ENCODE assay signal across 18 mouse cellular contexts in the genomic region with DNA sequence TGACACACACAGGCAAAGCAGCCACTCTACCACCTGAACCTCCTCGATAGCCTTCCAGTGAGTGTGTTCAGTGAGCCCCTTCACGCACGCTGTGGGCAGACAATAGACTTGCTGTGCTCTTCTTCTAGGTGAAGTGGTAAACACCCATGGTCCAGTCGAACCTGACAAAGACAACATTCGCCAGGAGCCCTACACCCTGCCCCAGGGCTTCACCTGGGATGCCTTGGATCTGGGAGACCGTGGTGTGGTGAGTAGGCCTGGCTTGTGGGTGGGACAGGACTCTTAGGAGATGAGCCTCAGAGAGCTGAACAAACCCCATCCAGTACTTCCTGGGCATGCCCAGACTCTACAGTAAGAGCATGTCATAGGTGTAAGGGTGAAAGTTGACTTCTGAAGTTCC. TPM values are rescaled to one million over a fixed set of nuclear protein-coding genes. Genes with fewer than 3 reads are reported as not detected.
DNase-seq lines count a peak whose midpoint lies in the region; ATAC-seq and TF ChIP-seq lines count a peak whose summit lies in the region.
"Had no signal": no experiment of that assay in that cellular context is flagged by ENCODE, and none has a peak within 500 bp of the region (broad histone marks: within the 10 kb centered on the region; RNA-seq: fewer than 3 reads in every experiment).

No protein-coding gene starts in this region.

- H3K4me2 ChIP-seq in hindbrain, postnatal 0 days (ENCODE audit: low read depth, low read length): no peak overlapping the region
- no peak overlapping the region for H3K4me2 ChIP-seq in hindbrain, embryonic 12.5 days (replicated peaks)
- H3K4me2 ChIP-seq in midbrain, embryonic 13.5 days (replicated peaks): no peak overlapping the region
- H3K4me2 ChIP-seq: forebrain, embryonic 12.5 days; hindbrain, embryonic 14.5 days; kidney, embryonic 15.5 days; liver, embryonic 11.5 days; lung, embryonic 14.5 days had no signal

- peak overlapping the region; percentile 26; the same call in 1 of the 2 replicates for H3K27ac ChIP-seq in hindbrain, postnatal 0 days
- H3K27ac ChIP-seq in hindbrain, embryonic 12.5 days: no peak overlapping the region
- peak overlapping the region; percentile 59 for H3K27ac ChIP-seq in bone marrow macrophage, adult 2 months (ENCODE audit: insufficient read depth, low read depth, low read length)
- H3K27ac ChIP-seq in olfactory bulb, adult 2 months (ENCODE audit: insufficient read depth, low read depth, low read length): peak overlapping the region; percentile 89
- no peak overlapping the region for H3K27ac ChIP-seq in midbrain, embryonic 13.5 days
- H3K27ac ChIP-seq: forebrain, embryonic 12.5 days; hindbrain, embryonic 14.5 days; limb, embryonic 10.5 days had no signal

- no peaks in the 10 kb centered on the region for H3K27me3 ChIP-seq in hindbrain, postnatal 0 days (ENCODE audit: insufficient read depth, low read length)
- H3K27me3 ChIP-seq in hindbrain, embryonic 12.5 days: no peaks in the 10 kb centered on the region
- no peaks in the 10 kb centered on the region for H3K27me3 ChIP-seq in midbrain, embryonic 13.5 days
- H3K27me3 ChIP-seq: forebrain, embryonic 12.5 days; kidney, embryonic 15.5 days; Patski had no signal

- no peaks in the 10 kb centered on the region for H3K9me3 ChIP-seq in hindbrain, postnatal 0 days (ENCODE audit: low read length)
- H3K9me3 ChIP-seq in hindbrain, embryonic 12.5 days (replicated peaks): no peaks in the 10 kb centered on the region
- no peaks in the 10 kb centered on the region for H3K9me3 ChIP-seq in midbrain, embryonic 13.5 days
- H3K9me3 ChIP-seq: forebrain, embryonic 12.5 days; kidney, embryonic 15.5 days; limb, embryonic 10.5 days had no signal

- H3K4me3 ChIP-seq in hindbrain, postnatal 0 days (ENCODE audit: low read length): no peak overlapping the region
- no peak overlapping the region for H3K4me3 ChIP-seq in hindbrain, embryonic 12.5 days
- no peak overlapping the region for H3K4me3 ChIP-seq in bone marrow macrophage, adult 2 months (ENCODE audit: insufficient read depth, low read length)
- no peak overlapping the region for H3K4me3 ChIP-seq in olfactory bulb, adult 2 months (ENCODE audit: insufficient read depth, low read depth, low read length)
- H3K4me3 ChIP-seq in midbrain, embryonic 13.5 days (replicated peaks): no peak overlapping the region
- H3K4me3 ChIP-seq: forebrain, embryonic 12.5 days; kidney, embryonic 15.5 days; limb, embryonic 10.5 days had no signal

- DNase-seq in heart, adult 11 months: peak; percentile 93
- DNase-seq in heart, postnatal 36 days: no peak
- no peak for DNase-seq in hindbrain, postnatal 0 days (ENCODE audit: low spot score)
- DNase-seq: cerebellum, adult 8-10 months; thymus, postnatal 14 days had no signal

- peaks cover 45% of the 10 kb centered on the region for H3K36me3 ChIP-seq in hindbrain, postnatal 0 days (ENCODE audit: insufficient read depth, low read length)
- peaks cover 66% of the 10 kb centered on the region for H3K36me3 ChIP-seq in hindbrain, embryonic 12.5 days
- H3K36me3 ChIP-seq in midbrain, embryonic 13.5 days: peaks cover 64% of the 10 kb centered on the region

- ATAC-seq in hindbrain, postnatal 0 days: no peak
- ATAC-seq in hindbrain, embryonic 12.5 days (ENCODE audit: low FRiP score): no peak
- no peak for ATAC-seq in midbrain, embryonic 13.5 days
- ATAC-seq: activated CD4-positive, CD25-positive, alpha-beta regulatory T cell, adult 4 months; midbrain, embryonic 16.5 days had no signal

- no peak overlapping the region for H3K9ac ChIP-seq in hindbrain, postnatal 0 days (replicated peaks; ENCODE audit: low read length)
- H3K9ac ChIP-seq in hindbrain, embryonic 12.5 days: no peak overlapping the region
- H3K9ac ChIP-seq in midbrain, embryonic 13.5 days (replicated peaks): no peak overlapping the region
- H3K9ac ChIP-seq: forebrain, embryonic 12.5 days; hindbrain, embryonic 14.5 days; kidney, embryonic 15.5 days; lung, embryonic 14.5 days had no signal

- TF ChIP-seq CTCF in hindbrain, postnatal 0 days (IDR thresholded peaks at IDR 0.05; ENCODE audit: low read depth): no peak
- TF ChIP-seq CTCF in bone marrow macrophage, adult 2 months (IDR thresholded peaks at IDR 0.05; ENCODE audit: low read depth, low read length): no peak
- no peak for TF ChIP-seq CTCF in olfactory bulb, adult 2 months (IDR thresholded peaks at IDR 0.05; ENCODE audit: insufficient read depth, low read depth, low read length)

- intact Hi-C loops in heart, postnatal 36 days (cut with DNase I): loop anchor here (2.0 kb wide), 1 partner anchor 151 kb away; a partner anchor contains a TSS

- no peaks in the 10 kb centered on the region for H3K4me1 ChIP-seq in hindbrain, postnatal 0 days (ENCODE audit: insufficient read depth, low read length)
- H3K4me1 ChIP-seq in hindbrain, embryonic 12.5 days: no peaks in the 10 kb centered on the region
- H3K4me1 ChIP-seq in bone marrow macrophage, adult 2 months (ENCODE audit: control insufficient read depth, insufficient read depth, low read length): peaks cover 35% of the 10 kb centered on the region
- H3K4me1 ChIP-seq in olfactory bulb, adult 2 months (ENCODE audit: control insufficient read depth, insufficient read depth, low read length): peaks cover 22% of the 10 kb centered on the region
- no peaks in the 10 kb centered on the region for H3K4me1 ChIP-seq in midbrain, embryonic 13.5 days (replicated peaks)
- H3K4me1 ChIP-seq: forebrain, embryonic 12.5 days; kidney, embryonic 15.5 days; limb, embryonic 10.5 days had no signal

- WGBS in hindbrain, postnatal 0 days: 94% methylated on average over 6 of the region's 6 CpGs
- 92% methylated on average over 6 of the region's 6 CpGs for WGBS in hindbrain, embryonic 12.5 days
- WGBS in olfactory bulb, adult 2 months: 81% methylated on average over 6 of the region's 6 CpGs
- 92% methylated on average over 6 of the region's 6 CpGs for WGBS in midbrain, embryonic 13.5 days

- no peak for TF ChIP-seq POLR2A in bone marrow macrophage, adult 2 months (IDR thresholded peaks at IDR 0.05; ENCODE audit: borderline replicate concordance, low read depth, low read length)
- TF ChIP-seq POLR2A in olfactory bulb, adult 2 months (IDR thresholded peaks at IDR 0.05; ENCODE audit: insufficient read depth, low read depth, low read length): no peak

RNA-seq across cellular contexts. Expression of a gene that starts 23.9 kb away (rescaled TPM):
- 10 to 100 TPM; 70.4 to 81.3 TPM for total RNA-seq in heart, postnatal 36 days (2021)
- total RNA-seq in hindbrain, postnatal 0 days (2014; rRNA removed): 176 and 187 TPM in 2 replicates
- 138 and 149 TPM in 2 replicates for polyA plus RNA-seq in hindbrain, postnatal 0 days (2015; fragmentation: Nextera tagmentation; extraction: Ambion mirVana)
- polyA plus RNA-seq in hindbrain, embryonic 12.5 days (2016; fragmentation: Nextera tagmentation; extraction: Ambion mirVana): 160 and 161 TPM in 2 replicates
- 40.9 and 43.2 TPM in 2 replicates for polyA plus RNA-seq in bone marrow macrophage, adult 2 months (2012; ENCODE audit: insufficient read depth, insufficient read length, missing spikeins)
- polyA plus RNA-seq in olfactory bulb, adult 2 months (2012; ENCODE audit: insufficient read depth, insufficient read length, low replicate concordance, missing spikeins): not detected in 2 replicates
- polyA plus RNA-seq in midbrain, embryonic 13.5 days (2015; fragmentation: Nextera tagmentation; extraction: Ambion mirVana): 177 and 178 TPM in 2 replicates

RNA-seq across cellular contexts. Expression of a gene that starts 24.1 kb away (rescaled TPM):
- 10 to 100 TPM; 65.2 to 68.7 TPM for total RNA-seq in heart, postnatal 36 days (2021)
- 61.0 and 71.5 TPM in 2 replicates for total RNA-seq in hindbrain, postnatal 0 days (2014; rRNA removed)
- 39.8 and 45.3 TPM in 2 replicates for polyA plus RNA-seq in hindbrain, postnatal 0 days (2015; fragmentation: Nextera tagmentation; extraction: Ambion mirVana)
- polyA plus RNA-seq in hindbrain, embryonic 12.5 days (2016; fragmentation: Nextera tagmentation; extraction: Ambion mirVana): 38.6 and 40.3 TPM in 2 replicates
- 69.2 and 82.6 TPM in 2 replicates for polyA plus RNA-seq in bone marrow macrophage, adult 2 months (2012; ENCODE audit: insufficient read depth, insufficient read length, missing spikeins)
- 557 TPM in 1 of 2 replicates, not detected in the other for polyA plus RNA-seq in olfactory bulb, adult 2 months (2012; ENCODE audit: insufficient read depth, insufficient read length, low replicate concordance, missing spikeins)
- 45.2 and 49.9 TPM in 2 replicates for polyA plus RNA-seq in midbrain, embryonic 13.5 days (2015; fragmentation: Nextera tagmentation; extraction: Ambion mirVana)

RNA-seq across cellular contexts. Expression of a gene that starts 49.4 kb away (rescaled TPM):
- total RNA-seq in heart, postnatal 36 days (2021): 10 to 100 TPM; 16.1 to 18.3 TPM
- 9.4 and 13.8 TPM in 2 replicates for total RNA-seq in hindbrain, postnatal 0 days (2014; rRNA removed)
- 3.9 and 4.8 TPM in 2 replicates for polyA plus RNA-seq in hindbrain, postnatal 0 days (2015; fragmentation: Nextera tagmentation; extraction: Ambion mirVana)
- 1.6 and 1.7 TPM in 2 replicates for polyA plus RNA-seq in hindbrain, embryonic 12.5 days (2016; fragmentation: Nextera tagmentation; extraction: Ambion mirVana)
- polyA plus RNA-seq in bone marrow macrophage, adult 2 months (2012; ENCODE audit: insufficient read depth, insufficient read length, missing spikeins): 1.7 and 2.3 TPM in 2 replicates
- polyA plus RNA-seq in olfactory bulb, adult 2 months (2012; ENCODE audit: insufficient read depth, insufficient read length, low replicate concordance, missing spikeins): not detected in 2 replicates
- polyA plus RNA-seq in midbrain, embryonic 13.5 days (2015; fragmentation: Nextera tagmentation; extraction: Ambion mirVana): 0.99 and 1.1 TPM in 2 replicates

RNA-seq across cellular contexts. Expression of a gene that starts 49.4 kb away (rescaled TPM):
- total RNA-seq in heart, postnatal 36 days (2021): 10 to 100 TPM; 37.4 to 41.4 TPM
- total RNA-seq in hindbrain, postnatal 0 days (2014; rRNA removed): 13.2 and 19.0 TPM in 2 replicates
- 18.5 and 20.8 TPM in 2 replicates for polyA plus RNA-seq in hindbrain, postnatal 0 days (2015; fragmentation: Nextera tagmentation; extraction: Ambion mirVana)
- polyA plus RNA-seq in hindbrain, embryonic 12.5 days (2016; fragmentation: Nextera tagmentation; extraction: Ambion mirVana): 7.0 and 8.3 TPM in 2 replicates
- polyA plus RNA-seq in bone marrow macrophage, adult 2 months (2012; ENCODE audit: insufficient read depth, insufficient read length, missing spikeins): 27.4 and 30.4 TPM in 2 replicates
- not detected in 2 replicates for polyA plus RNA-seq in olfactory bulb, adult 2 months (2012; ENCODE audit: insufficient read depth, insufficient read length, low replicate concordance, missing spikeins)
- polyA plus RNA-seq in midbrain, embryonic 13.5 days (2015; fragmentation: Nextera tagmentation; extraction: Ambion mirVana): 6.5 and 7.8 TPM in 2 replicates

Comparison
In these comparisons a context has a peak if more than half of its experiments do, and no peak if none do; other contexts are left out.
1. H3K27ac ChIP-seq: peak in hindbrain, postnatal 0 days (single experiment), bone marrow macrophage, adult 2 months (single experiment) and olfactory bulb, adult 2 months (single experiment); none in hindbrain, embryonic 12.5 days (single experiment) and midbrain, embryonic 13.5 days (single experiment).